Mouse (Mus musculus) heart, adult 2 months (tissue): ENCODE results near the gene Senp8.

Source experiments
- CTCF ChIP-seq: fragments of 200-600 bp; IDR thresholded peaks from 2 replicates; pipeline ENCODE4 v1.8.1; 2022; ENCODE audit warnings: antibody characterized with exemption, mild to moderate bottlenecking, moderate library complexity
- POLR2A ChIP-seq: fragments of 200-500 bp; IDR thresholded peaks from 2 replicates; pipeline ENCODE4 v1.6.1; 2011; ENCODE audit warnings: mild to moderate bottlenecking, low read depth, low read length, control low read depth; ENCODE audit not compliant: insufficient read depth

GRCm38 (mm10) chr9:59709225-59709624 lies 41.3 kb downstream of the Senp8 start:
- TF ChIP-seq POLR2A (no peak), CTCF (no peak)
